Mouse (Mus musculus) adipocyte (in vitro differentiated cells): ENCODE data around the gene Ccdc171.
"Not testable (repeated sequence)": the region's sequence is repeated elsewhere in the genome, so short reads cannot be mapped to it uniquely, and the experiment has no call there.

Experiments used
- DNase-seq: peaks from one replicate; pipeline ENCODE4 v3.0.0-alpha.2; 2016; ENCODE audit warnings: low spot score

Gene Ccdc171

GRCm38 (mm10) chr4:83526270-83526987 is 1.1 kb downstream of the Ccdc171 start:
- DNase-seq = peak; percentile 30

GRCm38 (mm10) chr4:83526988-83527334 is 1.6 kb downstream of the Ccdc171 start:
- no peak for DNase-seq

DNA sequence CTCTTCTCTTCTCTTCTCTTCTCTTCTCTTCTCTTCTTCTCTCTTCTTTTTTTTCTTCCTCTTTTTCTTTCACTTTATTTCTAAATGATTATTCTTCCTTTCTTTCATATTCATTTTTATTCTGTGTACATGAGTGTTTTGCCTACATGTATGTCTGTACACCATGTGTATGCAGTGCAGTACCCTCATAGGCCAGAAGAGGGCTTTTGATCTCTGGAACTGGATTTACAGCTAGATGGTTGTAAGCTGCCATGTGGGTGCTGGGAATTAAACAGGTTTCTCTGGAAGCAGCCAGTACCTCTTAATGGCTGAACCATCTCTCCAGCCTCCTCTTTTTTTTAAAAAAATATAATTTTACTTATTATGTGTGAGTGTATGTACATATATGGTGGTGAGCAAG is 2.6 kb downstream of the Ccdc171 start:
- DNase-seq = no peak

DNA sequence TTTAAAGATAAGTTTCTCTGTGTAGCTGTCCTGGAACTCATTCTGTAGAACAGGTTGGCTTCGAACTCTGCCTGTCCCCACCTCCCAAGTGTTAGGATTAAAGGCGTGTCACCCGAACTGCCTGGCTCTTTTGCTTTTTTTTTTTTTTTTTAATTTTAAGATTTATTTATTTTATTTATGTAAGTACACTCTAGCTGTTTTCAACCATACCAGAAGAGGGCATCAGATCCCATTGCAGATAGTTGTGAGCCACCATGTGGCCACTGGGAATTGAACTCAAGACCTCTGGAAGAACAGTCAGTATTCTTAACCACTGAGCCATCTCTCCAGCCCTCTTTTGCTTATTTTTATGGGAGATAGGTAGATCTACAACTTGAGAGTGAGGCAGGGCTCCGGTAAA is 4.7 kb downstream of the Ccdc171 start:
- not testable (repeated sequence) for DNase-seq

GRCm38 (mm10) chr4:83533168-83533911 is 8.0 kb downstream of the Ccdc171 start:
- no peak for DNase-seq

DNA sequence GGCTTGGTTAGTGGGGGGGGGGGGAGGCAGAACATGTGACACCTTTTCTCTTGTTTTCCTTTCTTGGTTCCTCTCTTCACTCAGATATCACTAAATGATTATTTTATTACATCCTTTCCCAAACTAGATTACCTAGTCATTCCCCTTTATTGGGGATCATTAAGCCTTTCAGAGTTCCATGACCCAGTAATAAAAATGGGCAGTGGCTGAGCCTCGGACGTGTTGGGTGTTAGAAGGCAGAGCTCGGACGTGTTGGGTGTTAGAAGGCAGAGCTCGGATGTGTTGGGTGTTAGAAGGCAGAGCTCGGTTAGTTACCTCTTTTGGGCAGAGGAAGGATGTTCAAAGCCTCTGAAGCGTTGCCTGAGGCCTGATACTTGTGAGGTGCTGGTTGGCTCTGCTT is 8.7 kb downstream of the Ccdc171 start:
- no peak for DNase-seq

DNA sequence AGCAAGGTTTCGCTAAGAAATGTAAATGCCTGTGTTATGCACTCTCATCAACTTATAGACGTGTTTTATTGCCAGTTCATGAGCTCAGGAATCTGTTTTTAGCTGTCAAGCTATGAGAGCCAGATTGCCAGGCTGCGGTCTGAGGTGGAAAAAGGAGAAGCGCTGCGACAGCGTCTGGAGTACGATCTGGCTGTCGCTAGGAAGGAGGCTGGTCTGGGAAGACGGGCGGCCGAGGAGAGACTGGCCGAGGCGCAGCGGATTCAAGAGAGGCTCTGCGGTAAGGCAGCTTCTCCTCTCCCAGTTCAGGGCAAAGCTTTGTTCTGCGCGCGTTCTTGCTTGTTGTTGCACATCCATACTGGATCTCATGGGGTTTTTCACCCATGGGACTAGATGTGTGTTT is 24.2 kb downstream of the Ccdc171 start:
- no peak for DNase-seq

GRCm38 (mm10) chr4:83567190-83568113 is 42.1 kb downstream of the Ccdc171 start:
- no peak for DNase-seq

DNA sequence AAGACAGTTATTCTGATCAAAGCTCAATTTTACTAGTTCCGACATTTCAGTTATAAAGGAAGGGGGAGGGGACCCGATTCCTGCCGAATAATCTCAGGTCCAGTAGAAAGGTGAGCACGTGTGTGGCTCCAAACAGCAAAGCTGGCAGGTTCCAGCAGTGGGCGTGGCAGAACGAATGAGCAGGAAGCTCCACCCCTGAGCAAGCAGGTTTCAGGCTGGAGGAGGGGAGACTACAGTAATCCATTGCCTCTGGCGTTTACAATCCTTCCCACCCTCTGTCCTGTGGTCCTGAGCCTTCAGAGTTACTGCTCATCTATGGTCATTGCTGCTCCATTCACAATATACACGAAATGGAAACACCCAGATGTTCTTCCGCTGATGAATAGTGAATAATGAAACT is 42.8 kb downstream of the Ccdc171 start:
- not testable (repeated sequence) for DNase-seq

DNA sequence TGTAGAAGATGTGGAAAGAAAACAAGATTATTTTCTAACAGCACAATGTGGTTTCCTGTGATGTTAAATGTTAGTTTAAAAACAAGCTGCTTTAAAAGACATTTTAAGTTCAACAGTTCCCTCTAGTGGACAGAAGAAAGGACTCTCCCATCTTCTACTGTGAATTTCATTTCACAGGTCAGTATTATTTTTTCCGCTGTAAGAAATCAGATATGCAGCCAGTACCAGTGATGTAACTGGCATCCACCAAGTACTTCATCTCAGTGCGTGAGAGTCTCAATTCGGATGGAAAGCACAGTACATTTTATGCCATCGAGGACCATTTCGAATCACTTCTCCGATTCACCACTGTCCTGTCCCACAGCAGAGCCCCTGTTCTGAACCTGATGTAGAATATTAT is 45.2 kb downstream of the Ccdc171 start:
- peak; percentile 50 for DNase-seq

DNA sequence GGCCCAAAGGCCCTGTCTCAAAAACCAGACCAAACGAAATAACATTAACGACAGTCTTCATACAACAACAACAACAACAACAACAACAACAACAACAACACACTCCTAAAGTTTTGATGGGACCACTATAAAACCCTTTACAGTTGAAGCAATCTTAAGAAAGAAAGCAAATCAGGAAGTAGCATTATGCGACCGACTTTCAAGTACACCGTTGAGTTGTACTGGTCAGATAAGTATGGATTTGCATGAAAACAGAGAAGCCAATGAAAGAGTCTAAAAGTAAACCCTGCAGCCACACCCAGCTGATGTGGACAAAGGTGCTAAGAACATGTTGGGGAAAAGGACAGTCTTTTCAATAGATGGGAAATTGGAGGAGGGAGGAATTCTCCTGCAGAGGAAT is 45.7 kb downstream of the Ccdc171 start:
- no peak for DNase-seq

DNA sequence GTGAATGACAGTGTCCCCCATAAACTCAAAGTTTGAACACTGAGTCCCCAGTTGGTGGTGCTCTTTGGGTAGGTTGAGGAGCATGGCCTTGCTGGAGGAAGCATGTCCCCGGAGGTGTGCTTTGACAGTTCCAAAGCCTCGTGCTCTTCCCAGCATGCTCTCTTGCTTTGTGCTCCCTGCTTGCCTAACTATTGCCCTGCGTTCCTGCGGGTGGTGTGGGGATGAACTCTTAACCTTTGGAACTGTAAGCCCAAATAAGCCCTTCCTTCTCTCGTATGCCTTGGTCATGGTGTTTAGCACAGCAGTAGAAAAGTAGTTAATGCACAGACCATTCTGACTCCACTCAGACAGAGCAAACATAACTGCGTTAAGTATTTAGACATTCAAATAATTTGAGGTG is 47.2 kb downstream of the Ccdc171 start:
- no peak for DNase-seq

DNA sequence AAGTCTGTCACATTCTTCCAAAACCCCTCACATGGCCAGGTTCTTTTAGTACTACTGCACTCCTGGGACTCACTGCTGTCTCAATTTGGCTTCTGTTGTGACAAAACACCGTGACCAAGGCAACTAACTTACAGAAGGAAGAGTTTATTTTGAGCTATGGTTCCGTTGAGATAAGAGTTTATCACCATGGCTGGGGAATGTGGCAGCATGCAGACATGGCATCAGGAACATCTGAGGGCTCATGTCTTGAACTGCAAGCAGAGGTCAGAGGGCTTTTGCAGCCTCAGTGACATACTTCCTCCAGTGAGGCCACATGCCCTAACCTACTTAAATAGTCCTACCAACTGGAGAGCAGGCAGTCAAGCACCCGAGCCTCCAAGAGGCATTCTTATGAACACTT is 51.0 kb downstream of the Ccdc171 start:
- DNase-seq = no peak

GRCm38 (mm10) chr4:83580157-83580556 is 54.8 kb downstream of the Ccdc171 start:
- peak; percentile 26 for DNase-seq

- DNase-seq = no peak
Observed at GRCm38 (mm10) chr4:83587563-83587962, 62.2 kb downstream of the Ccdc171 start.

DNA sequence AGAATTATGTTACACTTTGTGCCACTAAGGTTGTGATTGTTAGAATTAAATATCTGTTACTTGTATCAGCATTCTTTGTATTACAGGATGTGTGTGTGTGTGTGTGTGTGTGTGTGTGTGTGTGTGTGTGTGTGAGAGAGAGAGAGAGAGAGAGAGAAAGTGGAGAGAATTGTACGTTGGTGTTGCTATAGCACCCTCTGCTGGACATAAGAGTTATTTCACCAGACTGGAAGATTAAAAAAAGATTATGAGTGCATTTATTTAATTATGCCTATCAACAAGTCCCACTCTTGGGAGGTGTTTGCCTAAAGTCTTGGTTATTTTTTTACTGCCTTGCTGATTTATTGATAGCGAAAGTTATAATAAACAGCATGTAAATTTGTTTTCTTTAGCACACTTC is 71.1 kb downstream of the Ccdc171 start:
- DNase-seq = peak; percentile 37

GRCm38 (mm10) chr4:83611111-83611510 is 85.8 kb downstream of the Ccdc171 start:
- DNase-seq = no peak

- DNase-seq = peak; percentile 55
Observed at GRCm38 (mm10) chr4:83623021-83623711, 97.8 kb downstream of the Ccdc171 start.

DNA sequence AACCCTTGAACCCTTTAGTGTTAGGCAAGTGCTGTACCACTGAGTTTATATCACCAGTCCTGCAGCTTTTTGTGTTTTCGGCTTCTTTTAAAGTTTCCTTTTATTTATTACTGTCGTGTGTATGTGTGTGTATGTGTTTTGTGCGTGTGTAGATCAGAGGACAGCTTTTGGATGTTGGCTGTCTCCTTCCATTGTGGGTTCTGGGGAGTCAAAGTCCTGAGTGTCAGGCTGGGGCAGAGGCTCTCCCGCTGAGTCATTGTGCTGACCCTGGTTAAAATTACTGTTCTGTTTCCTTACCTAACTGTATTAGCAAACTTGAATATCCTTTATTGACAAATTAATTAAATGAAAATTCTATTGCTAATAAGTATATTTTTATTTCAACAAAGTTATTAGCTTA is 98.4 kb downstream of the Ccdc171 start:
- DNase-seq = no peak

DNA sequence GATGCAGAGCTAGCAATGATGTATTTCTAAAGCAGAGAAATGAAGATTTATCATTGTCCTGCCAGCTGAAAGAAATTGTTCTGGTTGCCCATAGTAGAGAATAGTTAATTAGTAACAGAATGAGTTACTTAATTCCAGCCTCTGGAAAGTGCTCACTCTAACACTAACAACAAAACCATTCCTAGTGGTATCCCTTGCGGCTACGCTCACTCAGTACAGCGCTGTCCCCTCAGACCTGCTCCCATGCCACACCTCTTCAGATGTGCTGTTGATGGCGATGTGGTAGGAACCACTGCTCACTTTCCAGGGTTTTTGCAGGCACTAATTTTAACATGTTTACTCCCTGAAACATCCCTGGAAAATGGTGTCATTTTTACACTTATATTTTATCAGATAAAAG is 126.1 kb downstream of the Ccdc171 start:
- DNase-seq = no peak

DNA sequence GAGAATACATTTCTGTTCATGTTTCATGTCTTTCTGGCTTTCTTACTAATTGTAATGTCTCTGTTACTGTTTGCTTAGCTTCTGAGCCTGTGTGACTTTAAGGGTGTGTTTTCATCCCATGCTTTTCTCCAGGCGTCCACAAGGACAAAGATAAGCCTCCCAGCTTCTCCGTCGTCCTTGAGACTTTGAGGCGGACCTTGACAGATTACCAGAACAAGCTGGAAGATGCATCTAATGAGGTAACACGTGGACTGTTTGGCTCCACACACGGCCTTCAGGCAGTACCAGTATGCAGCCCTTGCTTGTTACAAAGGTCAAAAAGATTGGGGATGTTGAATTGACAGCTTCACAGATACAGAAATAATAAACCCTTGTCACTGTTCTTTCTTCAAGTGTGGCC is 130.1 kb downstream of the Ccdc171 start:
- no peak for DNase-seq

DNA sequence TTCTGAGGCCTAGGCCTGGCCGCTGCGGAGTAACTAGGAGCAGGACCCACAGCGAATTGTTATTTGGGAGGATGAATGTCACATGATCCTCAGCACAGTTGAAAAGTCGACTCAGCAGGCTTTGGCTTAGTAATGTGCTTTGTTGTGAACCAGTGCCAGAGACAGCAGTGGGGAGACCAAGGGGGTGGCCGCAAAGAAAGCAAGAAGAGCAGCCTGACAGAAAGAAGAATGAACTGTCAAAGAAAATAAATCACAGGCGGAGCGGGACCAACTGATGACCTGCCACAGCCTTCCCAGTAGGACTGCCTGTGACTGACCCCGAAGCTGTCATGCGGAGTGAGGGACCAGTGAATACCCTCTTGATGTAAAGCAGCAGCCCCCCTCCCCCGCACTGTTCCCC is 131.2 kb downstream of the Ccdc171 start:
- no peak for DNase-seq
